Mouse (Mus musculus): ENCODE data around the gene Syde2.

DNA sequence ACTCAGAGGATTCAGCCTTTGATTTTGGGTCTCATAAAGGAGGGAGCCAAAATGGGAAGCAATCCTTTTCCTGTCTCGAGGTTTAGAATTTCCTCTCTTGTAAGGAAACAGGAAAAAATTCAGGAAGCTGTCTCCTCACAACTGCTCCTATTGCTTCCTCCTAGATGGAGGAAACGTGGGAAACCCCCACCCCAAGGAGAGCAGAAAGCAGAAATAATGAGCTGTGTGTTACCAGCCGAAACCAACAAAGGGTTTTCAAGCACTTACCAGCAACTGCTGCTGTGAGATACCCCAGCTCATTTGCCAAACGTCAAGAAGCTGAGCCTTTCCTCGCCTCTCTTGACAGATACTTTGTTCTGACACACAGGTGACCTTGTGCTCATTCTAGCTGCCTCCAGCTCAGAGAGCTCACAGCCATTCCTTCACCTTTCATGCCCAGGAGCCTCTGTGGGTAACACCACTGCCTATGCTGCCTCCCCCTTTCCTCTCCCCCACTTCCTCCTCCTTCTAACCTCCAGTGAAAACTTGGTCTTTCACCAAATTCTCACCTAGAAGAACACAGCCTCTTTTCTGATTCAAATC is 42.7 kb downstream of the Syde2 start:
- TF ChIP-seq CTCF (IDR thresholded peaks at IDR 0.05; ENCODE audit: low read depth) (no peak), EP300 (IDR thresholded peaks at IDR 0.05; ENCODE audit: low read depth) (no peak)
